Mouse (Mus musculus) kidney, postnatal 25 days (tissue): Measurements from ENCODE around the gene Teddm1b.
"Not testable (repeated sequence)": the region's sequence is repeated elsewhere in the genome, so short reads cannot be mapped to it uniquely, and the experiment has no call there.

Experiments
- DNase-seq, 2 experiments: peaks; one replicate each; pipeline ENCODE4 v3.0.0; 2021; ENCODE audit warnings: mixed read lengths in 2 of 2

The Teddm1b gene

DNA sequence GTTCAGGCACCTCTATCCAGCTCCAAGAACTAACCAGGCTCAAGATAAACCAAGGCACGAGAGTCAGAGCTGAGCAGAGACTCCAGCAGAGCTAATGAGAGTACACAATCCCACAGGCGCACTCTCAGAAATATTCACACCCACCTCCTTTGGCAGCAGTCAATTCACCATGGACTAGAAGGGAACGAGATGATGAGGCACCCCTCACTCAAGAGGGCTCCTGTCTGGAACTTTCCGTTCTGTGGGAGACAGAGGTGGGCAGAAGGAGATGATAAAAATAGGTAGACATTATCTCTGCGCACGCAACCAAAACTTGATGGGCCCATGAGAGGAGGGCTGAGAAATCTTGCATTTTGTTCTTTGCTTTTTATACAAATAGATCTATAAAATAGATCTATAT is at the start of gene Teddm1b:
Gene Teddm1b (plus strand): TSS at position 301 of the 400 bp plus-strand sequence.
- DNase-seq, result no peak

DNA sequence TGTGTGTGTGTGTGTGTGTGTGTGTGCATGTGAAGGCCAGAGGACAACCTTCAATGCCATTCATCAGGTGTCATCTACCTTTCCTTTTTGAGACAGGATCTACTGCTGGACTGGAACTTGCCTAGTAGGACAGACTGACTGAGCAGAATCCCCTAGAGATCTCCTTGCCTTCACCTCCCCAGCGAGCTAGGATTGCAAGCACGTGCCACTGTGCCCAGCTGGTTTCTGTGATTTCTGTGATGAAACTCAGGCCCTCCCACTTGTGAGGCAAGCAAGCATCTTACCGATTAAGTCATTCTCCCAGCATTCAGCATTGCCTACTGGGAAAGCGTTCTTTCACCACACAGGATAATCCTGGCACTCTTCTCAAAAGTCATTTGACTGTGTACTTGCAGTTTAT is 43.4 kb upstream of the Teddm1b start:
- no peak for DNase-seq

DNA sequence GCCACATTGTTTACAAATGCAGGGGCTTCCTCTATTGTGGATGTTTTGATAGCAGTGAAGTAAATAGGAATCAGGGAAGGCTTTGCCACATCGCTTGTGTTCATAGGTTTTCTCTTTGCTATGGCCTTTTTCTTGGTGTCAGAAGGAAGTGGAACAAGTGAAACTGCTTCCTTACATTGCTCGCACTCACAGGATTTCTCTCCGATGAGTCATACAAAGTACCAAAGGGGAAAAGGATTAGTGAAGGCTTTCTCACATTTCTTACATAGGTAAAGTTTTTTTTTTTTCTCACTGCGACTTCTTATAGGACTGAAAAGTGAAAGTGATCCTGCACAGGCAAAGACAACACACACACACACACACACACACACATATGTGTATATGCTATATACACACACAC is 38.1 kb upstream of the Teddm1b start:
- DNase-seq, result no peak

GRCm38 (mm10) chr1:153842121-153842740 is 31.9 kb upstream of the Teddm1b start:
- no peak for DNase-seq

GRCm38 (mm10) chr1:153844042-153844441 is 30.1 kb upstream of the Teddm1b start, which contains the start of gene Rgsl1:
Gene Rgsl1 (minus strand): TSS chr1:153844142.
- no peak for DNase-seq

GRCm38 (mm10) chr1:153846420-153846819 is 27.7 kb upstream of the Teddm1b start:
- no peak for DNase-seq

DNA sequence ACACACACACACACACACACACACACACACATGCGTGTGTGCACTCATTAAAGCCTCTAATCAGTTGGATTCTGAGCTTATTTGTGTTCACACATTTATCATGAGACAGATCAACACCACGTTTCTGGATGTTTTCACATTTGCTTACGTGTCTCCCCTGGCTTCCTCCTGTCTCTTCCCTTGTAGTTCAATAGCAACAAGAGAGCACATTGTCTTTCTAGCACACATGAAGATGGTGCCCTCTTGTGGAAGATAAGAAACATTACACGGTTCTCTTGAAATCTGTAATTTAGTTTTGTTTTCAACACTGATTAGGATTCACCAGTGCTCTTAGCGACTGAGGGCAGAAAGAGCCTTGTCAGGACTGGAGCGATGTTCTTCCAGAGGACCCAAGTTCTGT is 27.3 kb upstream of the Teddm1b start:
- no peak for DNase-seq

GRCm38 (mm10) chr1:153852696-153853095 is 21.4 kb upstream of the Teddm1b start:
- DNase-seq, result not testable (repeated sequence)

DNA sequence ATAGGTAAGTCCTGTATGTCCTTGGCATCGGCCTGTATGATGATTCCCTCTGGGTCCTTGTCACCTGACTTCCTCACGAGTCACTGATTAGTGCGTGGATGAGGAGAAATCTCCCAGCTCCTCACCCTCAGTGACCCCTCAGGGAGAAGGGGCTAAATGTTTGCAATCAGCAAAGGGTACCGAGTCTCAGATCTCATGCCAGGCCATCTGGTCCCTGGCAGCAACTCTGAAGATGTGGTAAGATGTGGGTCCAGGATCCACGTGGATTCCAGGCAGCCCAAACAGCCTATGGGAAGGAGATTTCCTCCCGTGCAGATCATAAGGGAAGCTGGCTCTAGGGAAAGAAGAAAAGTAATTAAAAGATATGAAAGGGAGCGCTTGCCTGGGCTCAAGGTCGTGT is 18.2 kb upstream of the Teddm1b start:
- no peak for DNase-seq

DNA sequence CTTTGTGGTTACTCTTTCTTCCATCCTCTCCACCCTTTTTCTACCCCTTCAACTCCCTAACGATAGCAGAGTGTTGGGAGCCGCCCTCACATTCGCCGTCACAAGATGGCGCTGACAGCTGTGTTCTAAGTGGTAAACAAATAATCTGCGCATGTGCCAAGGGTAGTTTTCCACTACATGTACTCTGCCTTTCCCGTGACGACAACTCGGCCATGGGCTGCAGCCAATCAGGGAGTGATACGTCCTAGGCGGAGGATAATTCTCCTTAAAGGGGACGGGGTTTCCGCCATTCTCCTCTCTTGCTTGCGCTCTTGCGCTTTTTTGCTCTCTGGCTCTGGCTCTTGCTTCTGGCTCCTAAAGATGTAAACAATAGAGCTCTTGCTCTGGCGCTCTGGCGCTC is 6.2 kb downstream of the Teddm1b start:
- not testable (repeated sequence) for DNase-seq

DNA sequence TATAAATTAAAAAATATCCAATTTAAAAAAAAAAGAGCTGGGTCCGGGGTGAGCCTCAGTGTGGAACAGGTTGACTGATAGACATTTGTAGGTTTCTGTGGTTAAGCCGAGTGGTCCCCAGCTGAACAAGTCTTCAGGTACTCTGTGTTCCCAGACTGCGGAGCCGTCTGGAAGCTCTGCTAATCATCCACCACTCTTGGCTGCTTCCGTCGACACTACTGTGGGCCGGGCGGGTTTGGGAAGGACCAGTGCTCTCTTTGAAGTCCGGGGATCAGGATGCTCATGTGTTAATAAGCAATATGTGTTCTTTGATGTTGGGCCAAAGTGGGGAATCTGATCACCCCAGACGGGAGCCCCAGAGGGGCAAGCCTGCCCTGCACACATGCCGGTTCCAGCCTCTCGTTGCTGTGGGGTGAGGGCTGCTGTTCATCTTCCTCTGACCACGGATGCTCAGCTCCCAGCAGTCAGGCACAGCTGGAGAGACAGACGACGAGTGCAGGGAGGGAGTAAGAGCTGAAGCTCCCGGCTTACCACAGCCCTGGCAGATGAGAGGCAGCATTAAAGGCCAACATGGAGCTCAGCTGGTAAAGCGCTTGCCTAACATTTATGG is 12.0 kb downstream of the Teddm1b start:
- DNase-seq, result no peak

- DNase-seq, result no peak
Measured at GRCm38 (mm10) chr1:153890121-153890520, 16.0 kb downstream of the Teddm1b start.

GRCm38 (mm10) chr1:153891442-153891841 is 17.3 kb downstream of the Teddm1b start, which contains the start of gene Teddm1a:
Gene Teddm1a (plus strand): TSS chr1:153891742.
- DNase-seq, result no peak

DNA sequence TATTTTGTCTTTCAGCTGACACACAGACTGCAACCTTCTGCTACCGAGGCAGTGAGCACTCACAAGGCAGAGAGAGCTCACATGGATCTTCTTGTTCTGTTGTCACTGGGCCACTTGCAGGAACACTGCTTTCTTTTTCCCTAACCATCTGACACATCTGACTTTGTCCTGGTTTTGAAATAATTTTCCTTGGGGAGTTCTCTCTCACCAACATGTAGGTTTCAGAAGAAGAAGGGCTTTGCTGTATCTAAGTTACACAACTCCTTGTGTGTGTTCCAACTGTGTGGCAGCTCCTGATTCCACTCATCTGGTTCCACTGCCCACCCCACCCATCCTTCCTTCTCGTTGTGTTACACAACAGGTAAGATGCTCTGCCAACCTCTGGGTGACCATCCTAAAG is 19.6 kb downstream of the Teddm1b start:
- no peak for DNase-seq

GRCm38 (mm10) chr1:153894201-153894893 is 20.2 kb downstream of the Teddm1b start:
- no peak for DNase-seq

GRCm38 (mm10) chr1:153894979-153895378 is 20.8 kb downstream of the Teddm1b start:
- peak; percentile 70 to 80 for DNase-seq

- no peak for DNase-seq
Measured at GRCm38 (mm10) chr1:153897196-153897595, 23.1 kb downstream of the Teddm1b start.

GRCm38 (mm10) chr1:153898989-153899730 is 25.0 kb downstream of the Teddm1b start:
- no peak for DNase-seq

GRCm38 (mm10) chr1:153899731-153900380 is 25.7 kb downstream of the Teddm1b start, which contains the start of the genes Glul and Teddm2:
Gene Glul (plus strand): TSS chr1:153899944.
Gene Teddm2 (minus strand): TSS chr1:153900228.
- DNase-seq, result peak; percentile 97 to 99

DNA sequence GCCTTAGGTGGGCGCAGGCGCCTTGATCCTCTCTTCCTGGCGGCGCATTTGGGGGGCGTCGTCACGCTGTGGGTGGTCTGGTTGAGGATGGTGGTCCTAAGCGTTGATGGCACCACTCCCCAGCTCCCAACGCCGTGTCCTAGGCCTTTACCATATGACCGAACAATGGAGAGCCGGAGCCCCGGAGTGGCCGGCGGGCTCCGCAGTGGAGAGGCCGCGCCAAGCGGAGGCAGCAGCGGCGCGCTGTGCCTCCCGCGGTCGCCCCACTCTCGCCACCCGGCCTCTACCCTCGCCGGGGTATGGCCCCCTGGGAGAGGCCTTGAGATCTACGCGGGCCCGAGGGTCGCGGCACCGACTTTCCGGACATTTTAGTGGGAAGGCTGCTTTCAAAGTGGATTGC is 26.2 kb downstream of the Teddm1b start:
- DNase-seq, result peak in 1 of 2 experiments; percentile 35

GRCm38 (mm10) chr1:153900860-153901730 is 26.9 kb downstream of the Teddm1b start:
- DNase-seq, result peak; percentile 55 to 78
